Mouse (Mus musculus) liver, embryonic 11.5 days (tissue): ENCODE measurements around the gene Lxn. TPM values are rescaled to one million over a fixed set of nuclear protein-coding genes. Genes with fewer than 3 reads are reported as not detected.
A peak's percentile ranks its signal among the peaks of the same experiment; 100 is the strongest.

Source experiments
- ATAC-seq: fragments of 200-750 bp; cut with Nextera tagmentation; replicated peaks from 2 replicates; pipeline ENCODE4 v1.8.0; 2017; ENCODE audit warnings: moderate number of reproducible peaks, mild to moderate bottlenecking, moderate TSS enrichment, moderate library complexity; ENCODE audit not compliant: low FRiP score
- DNase-seq: peaks from one replicate; pipeline ENCODE4 v3.0.0-alpha.2; 2017; ENCODE audit warnings: low spot score
- H3K27ac ChIP-seq: fragments of 300-500 bp; sonication (generic); 2 replicates; pipeline ENCODE4 v1.5.1; 2014; ENCODE audit warnings: mild to moderate bottlenecking, low read depth, low read length, control low read depth
- H3K27me3 ChIP-seq: fragments of 300-500 bp; sonication (generic); replicated peaks from 2 replicates; pipeline ENCODE4 v1.6.1; 2014; ENCODE audit warnings: low read length, mixed read lengths; ENCODE audit not compliant: control insufficient read depth, insufficient read depth
- H3K36me3 ChIP-seq: fragments of 300-500 bp; sonication (generic); 2 replicates; pipeline ENCODE4 v1.6.1; 2014; ENCODE audit warnings: mild to moderate bottlenecking, low read length, moderate library complexity, mixed read lengths; ENCODE audit not compliant: control insufficient read depth, insufficient read depth
- H3K4me1 ChIP-seq: fragments of 300-500 bp; sonication (generic); replicated peaks from 2 replicates; pipeline ENCODE4 v1.6.1; 2014; ENCODE audit warnings: low read length, mixed read lengths; ENCODE audit not compliant: control insufficient read depth, insufficient read depth
- H3K4me2 ChIP-seq: fragments of 300-500 bp; sonication (generic); 2 replicates; pipeline ENCODE4 v1.6.1; 2014; ENCODE audit warnings: mild to moderate bottlenecking, control low read depth, moderate library complexity
- H3K4me3 ChIP-seq: fragments of 300-500 bp; sonication (generic); 2 replicates; pipeline ENCODE4 v1.5.1; 2014; ENCODE audit warnings: low read depth, low read length, control low read depth
- H3K9ac ChIP-seq: fragments of 300-500 bp; sonication (generic); 2 replicates; pipeline ENCODE4 v1.6.1; 2014; ENCODE audit warnings: low read depth, low read length, control low read depth
- H3K9me3 ChIP-seq: fragments of 300-500 bp; sonication (generic); 2 replicates; pipeline ENCODE4 v1.6.1; 2016; ENCODE audit warnings: low read length, inconsistent platforms, mixed read lengths; ENCODE audit not compliant: control insufficient read depth
- WGBS: fragments of 180-500 bp; shearing (Covaris S2); extraction: QIAGEN DNeasy Blood & Tissue Kit; methylation state at CpG from one replicate; pipeline ENCODE4 v1.1.7; 2014; 5-methylcytosine and 5-hydroxymethylcytosine counted together
- polyA plus RNA-seq: library from polyadenylated mRNA; unstranded; fragments of >200 nt; fragmentation: Nextera tagmentation; extraction: Ambion mirVana; gene quantifications from 2 replicates; pipeline ENCODE4 v1.2.1, GENCODE M21; 2014

Lxn gene
- polyA plus RNA-seq, 1 experiment from 2014 or later = 32.8 TPM

DNA sequence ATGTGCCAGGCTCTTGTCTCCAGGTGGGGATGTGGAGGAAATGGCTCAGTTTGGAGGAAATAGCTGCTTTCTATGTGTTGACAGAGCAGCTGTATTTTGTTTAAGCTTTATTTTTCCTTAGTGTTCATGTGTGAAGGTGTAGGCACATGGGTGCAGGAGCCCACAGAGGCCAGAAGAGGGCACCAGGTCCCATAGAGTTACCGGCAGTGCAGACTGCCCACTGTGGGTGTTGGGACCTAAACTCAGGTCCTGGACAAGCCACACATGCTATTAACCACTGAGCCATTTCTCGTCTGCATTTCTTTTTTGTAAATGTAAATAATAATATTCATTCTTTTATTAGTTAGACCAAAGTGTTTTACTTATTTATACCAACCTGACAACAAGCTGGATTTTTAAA is 16.6 kb downstream of the Lxn start:
- Histone ChIP-seq H3K27ac (no peak overlapping the region), H3K27me3 (no peaks in the 10 kb centered on the region), H3K4me1 (no peaks in the 10 kb centered on the region), H3K4me3 (no peak overlapping the region), H3K9ac (no peak overlapping the region), H3K36me3 (peaks cover 41% of the 10 kb centered on the region), H3K9me3 (no peaks in the 10 kb centered on the region), H3K4me2 (no peak overlapping the region)
- WGBS = 94% methylated on average over 2 of the region's 2 CpGs
- ATAC-seq (no peak), DNase-seq (no peak)

DNA sequence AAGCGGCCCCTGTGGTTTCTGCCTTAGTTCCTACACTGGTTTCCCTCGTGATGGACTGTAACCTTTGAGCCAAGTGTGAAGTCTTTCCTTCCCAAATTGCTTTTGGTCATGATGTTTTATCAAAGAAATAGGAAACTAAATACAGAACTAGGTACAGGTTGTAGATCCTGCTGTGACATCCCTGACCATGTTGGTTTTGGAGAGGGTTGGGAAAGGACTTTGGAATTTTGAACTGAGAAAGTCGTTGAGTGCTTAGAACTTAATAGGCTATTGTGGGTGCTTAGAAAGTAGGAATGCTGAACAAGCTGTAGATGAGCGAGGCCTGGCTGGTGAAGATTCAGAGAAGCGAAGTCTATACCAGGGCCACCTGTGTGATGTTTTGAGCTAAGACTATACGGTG is 29.7 kb downstream of the Lxn start:
- WGBS = 93% methylated on average over 6 of the region's 6 CpGs

DNA sequence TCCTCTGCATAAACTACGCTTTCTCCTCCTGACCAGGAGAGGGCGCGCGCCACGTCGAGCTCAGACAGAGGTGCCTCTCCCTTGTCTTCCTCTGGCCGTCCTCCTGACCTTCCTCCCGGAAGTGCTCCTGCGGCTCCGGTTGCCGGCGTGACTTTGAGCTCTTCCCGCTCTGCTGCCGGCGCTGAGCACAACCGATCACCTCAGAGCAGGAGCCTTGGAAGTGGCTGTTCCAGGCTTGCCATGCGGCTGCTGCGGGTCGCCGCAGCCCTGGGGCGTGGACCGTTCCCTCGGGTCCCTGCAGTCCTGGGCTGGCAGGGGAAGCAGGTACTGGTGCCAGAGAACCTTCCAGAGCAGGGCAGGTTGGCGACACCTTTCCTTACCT is 33.7 kb downstream of the Lxn start, which contains the start of gene Gfm1:
Gfm1 (plus strand) TSS at position 98 of the 382 bp plus-strand sequence.
- H3K27ac ChIP-seq = no peak within 1 kb of the TSS
- peak within 1 kb of the TSS; percentile 86 for H3K4me2 ChIP-seq
- ATAC-seq = peak; percentile 94
- H3K9me3 ChIP-seq = peaks cover 3% of the 10 kb centered on the region
- peaks cover 3% of the 10 kb centered on the region; the same call in 1 of the 2 replicates for H3K36me3 ChIP-seq
- no peaks in the 10 kb centered on the region for H3K27me3 ChIP-seq
- peaks cover 7% of the 10 kb centered on the region for H3K4me1 ChIP-seq
- peak within 1 kb of the TSS; percentile 86 for H3K9ac ChIP-seq
- H3K4me3 ChIP-seq = peak within 1 kb of the TSS; percentile 98
- 0% methylated on average over 24 of the region's 24 CpGs for WGBS
- DNase-seq = peak; percentile 83

More for the DNA sequence above, 29.7 kb downstream of the Lxn start:
- Histone ChIP-seq H3K27me3 (no peaks in the 10 kb centered on the region), H3K9ac (no peak overlapping the region), H3K9me3 (no peaks in the 10 kb centered on the region), H3K36me3 (peaks cover 17% of the 10 kb centered on the region), H3K4me2 (no peak overlapping the region), H3K27ac (no peak overlapping the region), H3K4me1 (peaks cover 7% of the 10 kb centered on the region), H3K4me3 (no peak overlapping the region)
- DNase-seq (no peak), ATAC-seq (no peak)

DNA sequence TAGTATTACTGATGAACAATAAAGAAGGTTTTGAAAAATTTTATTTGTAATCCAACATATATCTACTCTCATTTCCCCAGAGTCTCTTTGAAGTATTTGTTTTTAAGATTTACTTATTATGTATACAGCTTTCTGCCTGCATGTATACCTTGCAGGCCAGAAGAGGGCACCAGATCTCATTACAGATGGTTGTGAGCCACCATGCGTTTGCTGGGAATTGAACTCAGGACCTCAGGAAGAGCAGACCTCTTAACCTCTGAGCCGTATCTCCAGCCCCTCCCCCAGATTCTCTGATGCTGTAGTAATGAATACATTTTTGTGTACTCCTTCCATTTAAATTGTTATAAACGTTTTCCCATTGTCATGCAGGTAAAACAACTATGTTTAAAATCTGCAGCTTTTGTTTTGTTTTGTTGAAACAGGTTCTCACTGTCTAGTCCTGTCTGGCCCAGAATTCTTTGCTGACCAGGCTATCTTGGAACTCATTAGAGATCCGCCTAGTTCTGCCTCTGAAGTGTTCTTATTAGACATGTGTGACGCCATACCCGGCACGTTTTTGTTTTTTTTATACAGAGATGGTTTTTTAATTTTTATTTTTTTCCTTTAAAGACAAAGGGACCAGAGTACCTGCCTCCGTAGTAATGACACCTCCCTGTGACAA is 34.3 kb downstream of the Lxn start:
- H3K9ac ChIP-seq = no peak overlapping the region
- H3K27me3 ChIP-seq = no peaks in the 10 kb centered on the region
- 35% methylated on average over 8 of the region's 8 CpGs for WGBS
- peak overlapping the region; percentile 98 for H3K4me3 ChIP-seq
- H3K4me1 ChIP-seq = peaks cover 7% of the 10 kb centered on the region
- H3K27ac ChIP-seq = no peak overlapping the region
- no peak for DNase-seq
- H3K4me2 ChIP-seq = peak overlapping the region; percentile 86; the same call in 1 of the 2 replicates
- H3K9me3 ChIP-seq = peaks cover 3% of the 10 kb centered on the region
- peaks cover 2% of the 10 kb centered on the region; the same call in 1 of the 2 replicates for H3K36me3 ChIP-seq
- no peak; the same call in 1 of the 2 replicates for ATAC-seq

Other genes with a start within 250 kb of the Lxn start
- 4.8 and 5.6 TPM in 2 replicates for gene Mlf1, start 89.8 kb downstream of the Lxn start, polyA plus RNA-seq
- gene Gm17402, start 88.8 kb downstream of the Lxn start, polyA plus RNA-seq = not detected in 2 replicates
- 83.3 and 96.1 TPM in 2 replicates for gene Gfm1, start 33.8 kb downstream of the Lxn start, polyA plus RNA-seq
- 3.4 and 4.6 TPM in 2 replicates for gene Rarres1, start 51.6 kb upstream of the Lxn start, polyA plus RNA-seq
- gene Mfsd1, start 118.8 kb upstream of the Lxn start, polyA plus RNA-seq = 44.4 and 51.7 TPM in 2 replicates